Mouse (Mus musculus): Measurements from ENCODE around the gene Myod1.

The Myod1 gene

GRCm38 (mm10) chr7:46376172-46377007 lies at the start of gene Myod1:
TSS of gene Myod1 (plus strand) at chr7:46376474.
- DNase-seq (ENCODE audit: low read depth, low spot score) = no peak

- no peak for DNase-seq (ENCODE audit: low read depth, low spot score)
These were observed 48.4 kb upstream of the Myod1 start for GRCm38 (mm10) chr7:46327896-46328295.

- no peak for DNase-seq (ENCODE audit: low read depth, low spot score)
These were observed 38.9 kb upstream of the Myod1 start for GRCm38 (mm10) chr7:46337397-46337796.

DNA sequence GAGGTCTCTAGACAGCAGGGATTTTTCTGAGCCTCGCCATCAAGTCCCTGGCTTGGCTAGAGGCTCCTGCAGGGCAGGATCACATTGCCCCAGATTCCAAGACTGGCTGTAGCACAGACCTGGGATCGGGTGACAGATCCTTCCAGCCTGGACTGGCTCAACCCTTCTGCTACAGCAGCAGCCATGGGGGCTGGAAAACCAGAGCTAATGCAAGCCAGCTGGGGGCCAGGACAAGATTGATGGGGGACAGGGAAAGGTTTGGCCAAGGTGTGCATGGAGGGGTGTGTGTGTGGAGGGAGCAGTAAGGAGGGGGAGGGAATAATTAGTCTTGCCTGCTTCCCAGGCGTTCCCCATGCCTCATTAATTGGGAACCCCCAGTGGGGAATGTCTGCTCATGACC lies 36.5 kb upstream of the Myod1 start:
- no peak for DNase-seq (ENCODE audit: low read depth, low spot score)

DNA sequence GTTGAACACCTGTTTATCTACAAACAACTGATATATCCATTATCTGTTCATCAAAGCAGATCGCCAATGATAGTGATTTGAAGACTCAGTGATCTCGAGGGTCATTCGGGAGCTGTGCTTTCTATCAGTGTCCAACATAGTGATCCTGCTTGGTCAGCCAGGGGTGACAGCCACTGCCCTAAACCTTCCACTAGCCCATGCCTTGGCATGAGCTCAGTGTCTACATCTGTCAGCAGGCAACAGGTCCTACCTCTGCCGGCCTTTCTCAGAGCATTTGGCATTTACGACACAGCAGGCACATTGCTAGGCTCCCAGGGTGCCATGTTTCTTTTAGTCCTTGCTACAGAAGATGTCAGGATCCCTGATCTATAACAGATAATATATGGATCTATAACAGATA lies 36.0 kb upstream of the Myod1 start:
- DNase-seq (ENCODE audit: low read depth, low spot score) = no peak

DNA sequence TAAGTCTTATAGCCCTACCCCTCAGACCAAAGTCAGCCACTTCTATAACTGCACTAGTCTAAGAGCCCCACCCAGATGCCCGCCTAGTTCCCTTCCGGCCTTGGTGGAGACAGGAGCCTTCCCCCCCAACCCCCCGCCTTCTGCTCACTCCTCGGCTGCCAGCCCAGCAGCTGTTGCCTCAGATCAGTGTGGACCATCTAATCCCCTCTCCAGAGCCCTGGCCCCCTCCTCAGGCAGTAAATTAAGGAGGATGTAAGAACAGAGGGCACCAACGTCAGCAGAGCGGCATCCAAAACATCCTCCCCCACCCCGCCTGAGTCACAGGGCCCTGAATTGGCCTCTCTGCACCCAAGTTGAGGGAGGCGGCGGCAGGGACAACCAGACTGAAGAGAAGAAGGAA lies 34.8 kb upstream of the Myod1 start:
- DNase-seq (ENCODE audit: low read depth, low spot score) = no peak

DNA sequence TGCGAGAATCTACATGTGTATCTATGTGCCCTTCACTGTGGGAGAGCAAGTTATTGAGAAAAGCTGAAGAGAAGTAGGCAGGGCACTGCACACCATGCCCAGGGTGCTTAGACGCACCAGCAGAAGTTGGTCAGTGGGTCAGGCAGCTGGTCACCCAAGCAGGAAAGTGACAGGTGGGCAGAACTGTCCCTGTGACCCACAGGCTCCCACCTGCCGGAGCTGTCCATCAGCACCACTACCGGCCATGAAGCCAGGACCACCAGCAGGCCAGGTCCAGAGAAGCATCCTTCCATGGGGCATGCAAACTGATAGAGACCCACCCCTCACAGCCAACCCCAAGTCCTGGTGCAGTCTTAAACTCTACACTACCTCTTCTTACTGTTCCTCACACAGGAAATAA lies 28.6 kb upstream of the Myod1 start:
- no peak for DNase-seq (ENCODE audit: low read depth, low spot score)

- no peak for DNase-seq (ENCODE audit: low read depth, low spot score)
These were observed 27.5 kb upstream of the Myod1 start for GRCm38 (mm10) chr7:46348813-46349212.

DNA sequence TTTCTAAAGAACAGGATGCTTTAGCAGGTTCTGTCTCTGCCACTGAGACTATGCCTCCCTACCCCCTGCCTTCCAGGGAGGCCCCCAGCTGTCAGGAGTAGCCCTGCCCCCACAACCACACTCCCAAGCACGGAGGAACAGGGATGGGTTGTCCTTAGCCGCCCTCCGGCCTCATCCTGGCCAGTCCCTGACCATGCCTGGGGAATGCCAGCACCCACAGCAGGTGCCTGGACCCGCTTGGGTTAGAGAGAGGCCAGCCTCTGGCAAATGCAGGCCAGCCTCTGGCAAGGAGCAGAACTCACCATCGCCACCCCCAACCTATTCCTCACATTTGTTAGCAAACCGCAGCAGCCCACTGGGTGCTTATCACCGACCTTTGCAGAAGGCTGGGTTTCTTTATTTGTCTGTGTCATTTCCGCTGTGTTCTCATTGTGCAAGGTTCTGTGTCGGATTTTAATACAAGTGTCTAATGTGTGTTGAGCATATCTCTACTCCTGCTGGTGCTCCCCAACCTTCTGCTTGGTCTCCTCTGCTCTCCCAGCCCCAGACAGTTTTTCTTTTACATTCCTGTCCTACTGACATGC lies 26.1 kb upstream of the Myod1 start:
- no peak for DNase-seq (ENCODE audit: low read depth, low spot score)

DNA sequence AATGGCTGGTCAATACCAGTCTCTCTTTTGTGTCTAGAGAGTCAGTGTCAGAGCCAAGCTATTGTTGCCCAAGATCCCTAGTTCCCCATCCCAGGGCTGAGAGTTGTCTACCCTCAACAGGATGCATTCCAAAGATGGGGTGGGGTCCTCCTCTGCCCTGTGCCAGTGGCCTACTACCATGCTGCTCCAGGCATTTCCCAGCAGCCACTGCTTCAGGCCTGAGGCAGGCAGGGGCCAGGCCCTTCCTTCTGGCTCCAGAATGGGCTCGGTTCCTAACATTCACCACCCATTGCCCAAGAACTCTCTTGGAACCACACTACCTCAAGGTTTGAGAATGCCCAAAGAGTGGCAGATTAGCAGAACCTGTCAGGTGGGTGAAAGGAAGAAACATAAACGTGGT lies 23.5 kb upstream of the Myod1 start:
- DNase-seq (ENCODE audit: low read depth, low spot score) = no peak

GRCm38 (mm10) chr7:46353216-46353615 lies 23.1 kb upstream of the Myod1 start:
- DNase-seq (ENCODE audit: low read depth, low spot score) = no peak

DNA sequence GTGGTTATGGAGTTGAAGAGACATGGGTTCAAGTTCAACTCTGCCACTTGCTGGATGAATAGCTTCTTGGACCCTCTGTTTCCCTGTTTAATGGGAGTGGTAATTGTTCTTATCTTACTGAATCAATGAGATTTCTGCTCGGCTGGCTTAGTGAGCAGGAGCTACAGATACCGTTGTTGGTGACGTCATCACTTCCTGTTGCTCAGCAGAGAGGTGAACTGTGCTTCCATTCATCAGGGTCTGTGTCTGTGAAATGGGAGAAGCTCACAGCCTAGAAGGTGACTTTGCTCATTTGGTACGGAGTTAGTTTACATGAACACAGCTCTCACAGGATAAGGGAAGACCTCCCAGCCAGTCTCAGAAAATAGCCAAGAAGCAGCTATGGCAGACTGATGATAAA lies 22.4 kb upstream of the Myod1 start:
- DNase-seq (ENCODE audit: low read depth, low spot score) = peak; percentile 12

DNA sequence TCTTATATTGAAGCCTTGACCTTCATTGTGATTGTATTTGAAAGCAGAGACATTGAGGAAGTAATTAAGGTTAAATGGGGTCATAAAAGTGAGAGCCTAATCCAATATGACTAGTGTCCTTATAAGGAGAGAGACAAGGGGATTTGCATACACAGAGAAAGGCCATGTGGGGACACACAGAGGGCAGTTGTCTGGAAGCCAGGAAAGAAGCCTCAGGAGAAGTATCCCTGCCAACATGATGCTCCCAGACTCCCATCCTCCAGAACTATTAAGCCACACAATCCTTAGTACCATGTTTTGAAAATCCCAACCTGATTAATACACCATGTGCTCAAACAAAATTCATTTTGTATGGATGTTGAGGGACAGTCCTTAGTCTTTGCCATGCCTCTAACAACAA lies 14.5 kb upstream of the Myod1 start:
- no peak for DNase-seq (ENCODE audit: low read depth, low spot score)

DNA sequence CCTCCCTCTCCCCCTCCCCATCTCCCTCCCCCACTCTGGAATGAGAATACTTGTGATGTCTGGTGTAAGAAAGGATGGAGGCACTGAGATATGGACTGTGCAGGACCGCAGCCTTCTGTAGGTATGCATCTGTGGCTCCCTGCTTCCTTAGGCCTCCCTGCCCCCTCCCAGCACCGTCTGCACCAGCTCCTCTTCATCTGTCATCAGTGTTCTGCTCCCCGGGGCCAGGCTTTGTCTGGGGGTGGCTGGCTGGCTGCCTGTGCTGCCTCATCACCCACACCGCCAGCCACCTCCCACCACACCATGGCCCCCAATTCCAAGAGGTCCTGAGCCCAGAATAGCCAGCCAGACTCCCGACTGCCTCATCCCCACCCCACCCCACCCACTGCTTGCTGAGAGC lies 12.1 kb upstream of the Myod1 start:
- no peak for DNase-seq (ENCODE audit: low read depth, low spot score)

DNA sequence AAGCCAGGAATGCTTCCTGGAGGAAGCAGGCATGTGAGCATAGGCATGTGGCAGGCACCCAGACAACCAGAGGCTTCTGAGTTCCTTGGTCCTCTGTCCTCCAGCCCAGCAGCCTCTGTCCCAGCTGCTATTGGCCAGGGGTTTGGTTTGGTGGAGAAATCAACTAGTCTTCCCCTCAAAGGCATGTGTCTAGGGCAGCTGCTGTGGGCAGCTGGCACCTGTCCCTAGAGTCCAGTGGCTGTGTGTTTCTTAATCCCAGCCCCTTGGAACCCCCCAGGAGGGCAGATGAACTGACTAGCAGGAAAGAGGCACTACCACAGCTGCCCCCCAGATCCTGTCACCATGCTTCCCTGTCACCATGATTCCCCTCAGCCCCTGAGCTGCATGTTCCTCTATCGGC lies 10.5 kb upstream of the Myod1 start:
- DNase-seq (ENCODE audit: low read depth, low spot score) = no peak

DNA sequence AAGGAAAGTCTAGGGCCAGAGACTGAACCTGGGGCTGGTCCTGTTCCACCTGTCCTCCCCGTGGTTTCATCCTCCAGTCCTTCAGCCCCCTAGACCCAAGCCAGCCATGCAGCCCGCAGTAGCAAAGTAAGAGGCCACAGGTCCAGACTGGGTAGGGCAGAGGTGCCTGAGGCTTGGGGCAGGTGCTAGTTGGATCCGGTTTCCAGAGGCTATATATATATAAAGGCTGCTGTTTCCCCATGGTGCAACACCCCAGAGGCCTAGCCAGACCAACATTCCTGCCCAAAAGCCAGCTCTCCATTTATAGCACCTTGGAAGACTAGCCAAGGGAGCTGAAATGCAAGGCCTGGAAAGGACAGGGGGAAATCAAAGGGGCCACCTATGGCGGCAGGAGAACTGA lies 5.2 kb upstream of the Myod1 start:
- DNase-seq (ENCODE audit: low read depth, low spot score) = no peak

- DNase-seq (ENCODE audit: low read depth, low spot score) = no peak
These were observed 703 bp downstream of the Myod1 start for GRCm38 (mm10) chr7:46377008-46377346.

- peak; percentile 48 for DNase-seq (ENCODE audit: low read depth, low spot score)
These were observed 1.8 kb downstream of the Myod1 start for GRCm38 (mm10) chr7:46378123-46378522.

DNA sequence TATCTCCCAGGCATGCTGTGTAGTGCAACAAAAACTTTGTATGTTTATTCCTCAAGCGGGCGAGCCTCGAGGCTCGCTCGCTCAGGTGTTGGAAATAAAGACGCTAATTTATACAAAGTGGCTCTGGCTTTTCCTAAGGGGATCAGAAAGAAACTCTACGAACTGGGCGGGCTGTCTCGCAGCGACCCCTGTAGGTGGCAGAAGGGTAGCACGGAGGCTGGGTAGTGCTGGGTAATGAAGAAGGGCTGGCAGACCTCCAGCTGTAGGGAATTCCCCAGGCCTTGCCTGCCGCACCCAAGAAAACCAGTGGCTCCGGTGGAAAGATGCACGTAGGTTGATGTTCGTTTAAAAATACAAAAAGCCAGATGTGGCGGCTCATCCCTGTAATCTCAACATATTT lies 2.7 kb downstream of the Myod1 start:
- peak; percentile 85 for DNase-seq (ENCODE audit: low read depth, low spot score)

DNA sequence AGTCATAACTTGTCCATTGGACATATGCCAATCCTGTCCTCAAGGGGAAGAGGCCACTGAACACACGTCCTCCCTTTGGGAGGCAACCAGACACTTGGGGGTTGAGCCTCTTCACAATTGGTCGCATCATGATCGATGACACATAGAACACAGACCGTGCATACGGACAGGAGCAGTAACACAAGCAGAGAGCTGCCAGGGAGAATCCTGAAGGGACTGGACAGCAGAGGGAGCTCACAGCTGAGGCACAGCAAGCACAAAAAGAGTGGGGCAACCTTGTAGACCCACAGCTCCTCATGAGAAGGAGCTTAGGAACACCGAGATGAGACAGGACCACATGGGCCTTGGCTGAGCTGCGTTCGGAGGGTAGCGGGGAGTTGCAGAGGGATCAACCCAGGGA lies 4.4 kb downstream of the Myod1 start:
- no peak for DNase-seq (ENCODE audit: low read depth, low spot score)

DNA sequence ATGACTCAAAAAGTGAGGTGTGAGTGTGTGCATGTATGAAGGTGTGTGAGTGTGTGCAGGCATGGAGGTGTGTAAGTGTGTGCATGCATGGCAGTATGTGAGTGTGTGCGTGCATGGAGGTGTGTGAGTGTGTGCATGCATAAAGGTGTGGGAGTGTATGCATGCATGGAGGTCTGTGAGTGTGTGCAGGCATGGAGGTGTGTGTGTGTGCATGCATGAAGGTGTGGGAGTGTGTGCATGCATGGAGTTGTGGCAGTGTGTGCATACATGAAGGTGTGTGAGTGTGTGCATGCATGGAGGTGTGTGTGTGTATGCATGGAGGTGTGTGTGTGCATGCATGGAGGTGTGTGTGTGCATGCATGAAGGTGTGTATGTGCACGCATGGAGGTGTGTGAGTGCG lies 11.2 kb downstream of the Myod1 start:
- DNase-seq (ENCODE audit: low read depth, low spot score) = no peak

DNA sequence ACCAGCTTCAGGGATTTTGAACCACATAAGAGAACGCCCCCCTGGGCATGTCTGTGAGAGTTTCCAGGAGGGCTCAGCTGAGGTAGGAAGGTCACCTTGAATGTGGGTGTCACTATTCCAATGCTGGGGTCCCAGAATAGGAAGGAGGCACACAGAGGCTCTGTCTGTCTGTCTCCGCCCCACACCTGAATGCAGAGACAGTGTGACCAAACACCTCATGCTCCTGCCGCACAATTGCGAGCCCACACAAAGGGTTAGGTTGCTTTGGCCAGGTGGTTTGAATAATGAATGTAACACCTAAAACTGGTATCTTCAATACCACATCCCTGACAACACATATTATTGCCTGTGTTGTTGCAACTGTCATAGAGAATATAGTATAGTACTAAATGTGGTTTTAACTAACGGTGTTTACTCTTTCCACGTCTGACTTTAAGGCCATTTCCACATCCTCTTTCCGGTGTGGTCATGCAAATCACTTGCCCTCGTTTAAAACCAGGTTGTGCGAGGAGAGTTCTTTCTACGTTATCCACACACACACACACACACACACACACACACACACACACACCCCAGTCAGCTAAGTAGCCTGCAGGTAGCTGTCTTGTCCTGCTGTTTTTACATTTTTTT lies 13.3 kb downstream of the Myod1 start:
- peak; percentile 84 for DNase-seq (ENCODE audit: low read depth, low spot score)

DNA sequence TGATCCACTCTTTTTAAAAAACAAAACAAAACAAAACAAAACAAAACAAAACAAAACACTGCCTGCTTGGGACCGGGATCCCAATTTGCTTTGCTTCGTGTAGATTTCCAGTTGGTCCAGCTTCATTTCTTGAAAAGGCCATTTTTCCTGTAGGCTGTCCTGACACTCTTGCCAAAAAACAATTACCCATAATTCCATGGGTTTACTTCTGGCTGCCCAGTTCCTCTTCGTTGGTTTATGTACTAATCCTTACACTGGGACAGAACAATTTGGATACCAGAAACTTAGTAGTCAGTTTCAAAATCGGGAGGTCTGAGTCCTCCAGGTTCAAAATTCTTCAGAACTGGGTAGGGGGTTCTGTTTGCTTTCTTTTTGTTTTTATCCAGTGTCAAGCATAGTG lies 14.0 kb downstream of the Myod1 start:
- DNase-seq (ENCODE audit: low read depth, low spot score) = no peak
